Mouse (Mus musculus): Measurements from ENCODE around the gene Grb7. TPM values are rescaled to one million over a fixed set of nuclear protein-coding genes. Genes with fewer than 3 reads are reported as not detected.

The Grb7 gene
- total RNA-seq, 2 experiments from 2014 or later: 2.2 to 2.3 TPM

GRCm38 (mm10) chr11:98464516-98464915 lies 18.3 kb downstream of the Grb7 start:
- DNase-seq: no peak
- intact Hi-C loops (cut with DNase I): no loop called here

GRCm38 (mm10) chr11:98469761-98470714 lies 23.8 kb downstream of the Grb7 start:
- intact Hi-C loops (cut with DNase I): no loop called here
- no peak for DNase-seq

DNA sequence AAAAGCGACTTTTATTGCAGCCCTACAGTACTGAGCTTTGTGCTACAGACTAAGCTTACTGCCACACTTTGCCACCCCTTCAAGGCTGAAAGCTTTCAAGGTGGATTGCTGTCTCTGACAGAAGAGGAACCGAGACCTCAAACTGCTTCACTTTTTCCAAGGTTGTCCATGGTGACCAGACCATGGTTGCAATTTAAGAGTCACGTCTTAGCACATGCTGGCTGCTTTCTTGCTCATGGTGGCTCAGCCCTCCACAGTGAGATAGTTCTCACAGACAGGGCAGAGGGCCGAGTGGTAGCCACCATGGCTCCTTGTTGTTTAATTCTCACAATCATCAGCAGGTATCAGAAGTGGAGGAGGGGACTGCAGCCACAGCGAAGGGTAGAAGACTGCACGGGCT lies 24.6 kb downstream of the Grb7 start:
- intact Hi-C loops (cut with DNase I): no loop called here
- no peak for DNase-seq

DNA sequence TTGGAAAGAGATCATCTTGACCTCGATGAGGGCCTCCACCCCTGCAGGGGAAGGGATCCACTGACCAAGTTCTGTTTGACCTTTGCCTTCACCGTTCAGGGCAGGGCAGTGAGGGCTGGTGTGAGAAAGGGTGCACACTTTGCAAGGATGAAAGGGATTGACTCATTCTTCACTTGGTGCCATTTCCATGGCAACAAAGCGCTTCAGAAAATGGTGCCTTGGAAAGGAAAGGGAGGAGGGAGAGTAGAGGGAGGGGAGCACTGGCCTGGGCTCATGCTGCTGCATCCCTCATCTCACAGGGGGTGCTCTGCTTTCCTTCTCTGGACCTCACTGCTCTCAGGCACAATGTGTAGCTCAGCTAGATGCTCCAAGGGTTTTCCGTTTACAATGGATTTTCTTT lies 26.5 kb downstream of the Grb7 start:
- no peak for DNase-seq
- intact Hi-C loops (cut with DNase I): no loop called here

GRCm38 (mm10) chr11:98473916-98474479 lies 27.8 kb downstream of the Grb7 start:
- intact Hi-C loops (cut with DNase I): no loop called here
- DNase-seq: no peak

DNA sequence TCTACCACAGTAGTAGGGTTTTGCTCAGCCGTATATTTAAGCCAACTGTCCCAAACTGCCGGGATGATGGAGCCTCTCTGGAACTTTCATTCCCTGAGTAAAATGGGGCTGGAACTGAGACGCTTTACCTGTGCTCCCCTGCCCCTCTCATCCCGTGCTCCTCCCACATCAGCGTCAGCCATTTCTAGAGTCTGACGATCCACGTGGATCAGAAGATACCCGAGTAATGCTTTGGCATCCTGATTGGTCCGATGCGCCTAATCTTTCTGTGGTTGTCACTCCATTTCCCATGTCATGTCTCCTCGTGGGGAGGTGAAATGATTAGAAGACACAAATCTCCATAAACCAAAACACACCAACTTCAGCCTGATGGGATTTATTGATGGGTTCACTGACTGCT lies 28.8 kb downstream of the Grb7 start:
- intact Hi-C loops (cut with DNase I): no loop called here
- no peak for DNase-seq

GRCm38 (mm10) chr11:98475630-98476433 lies 29.6 kb downstream of the Grb7 start:
- intact Hi-C loops (cut with DNase I): no loop called here
- no peak for DNase-seq

GRCm38 (mm10) chr11:98476434-98476807 lies 30.2 kb downstream of the Grb7 start:
- intact Hi-C loops (cut with DNase I): no loop called here
- DNase-seq: no peak

- intact Hi-C loops (cut with DNase I): no loop called here
- no peak for DNase-seq
Observed at GRCm38 (mm10) chr11:98477011-98477701, 31.0 kb downstream of the Grb7 start.

- DNase-seq: no peak
- intact Hi-C loops (cut with DNase I): no loop called here
Observed at GRCm38 (mm10) chr11:98479026-98479939, 33.1 kb downstream of the Grb7 start.

GRCm38 (mm10) chr11:98479940-98480497 lies 33.8 kb downstream of the Grb7 start:
- DNase-seq: no peak
- intact Hi-C loops (cut with DNase I): no loop called here

- DNase-seq: no peak
- intact Hi-C loops (cut with DNase I): no loop called here
Observed at GRCm38 (mm10) chr11:98481231-98481630, 35.0 kb downstream of the Grb7 start.

DNA sequence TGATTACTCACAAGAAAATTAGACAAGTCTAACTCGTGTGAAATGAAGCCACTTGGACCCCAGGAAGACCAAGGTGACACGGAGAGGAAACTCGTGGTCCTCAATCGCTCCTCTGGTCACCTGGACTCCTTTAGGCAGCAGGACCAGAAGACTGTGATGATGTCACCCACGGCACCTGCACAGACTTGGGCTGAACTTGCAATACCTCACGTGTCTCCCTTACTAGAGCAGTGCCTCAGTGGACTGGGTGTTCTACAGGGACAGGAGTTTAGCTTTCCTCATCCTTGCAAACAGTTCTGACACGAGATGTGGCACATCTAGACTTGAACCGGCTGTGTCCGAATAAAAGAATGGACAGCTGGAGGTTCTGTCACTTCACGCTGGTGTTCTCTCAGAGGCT lies 35.9 kb downstream of the Grb7 start:
- DNase-seq: no peak
- intact Hi-C loops (cut with DNase I): no loop called here

DNA sequence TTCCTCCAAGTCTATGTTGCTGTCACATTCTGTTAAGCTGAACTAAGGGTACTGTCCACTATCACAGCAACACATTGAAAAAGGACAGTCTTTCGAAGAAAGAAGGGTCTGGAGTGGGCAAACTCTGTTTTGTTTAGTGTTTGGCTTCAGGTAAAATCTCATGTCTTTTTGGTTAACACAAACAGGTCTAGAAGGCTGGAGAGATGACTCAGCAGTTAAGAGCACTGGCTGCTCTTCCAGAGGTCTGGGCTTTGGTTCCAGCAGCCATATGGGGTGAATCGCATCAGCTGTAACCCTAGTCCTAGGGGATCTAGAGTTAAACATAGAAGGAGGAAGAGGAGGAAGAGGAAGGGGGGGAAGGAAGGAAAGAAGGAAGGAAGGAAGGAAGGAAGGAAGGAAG lies 39.6 kb downstream of the Grb7 start:
- intact Hi-C loops (cut with DNase I): no loop called here
- no peak for DNase-seq

GRCm38 (mm10) chr11:98487526-98488040 lies 41.4 kb downstream of the Grb7 start:
- intact Hi-C loops (cut with DNase I): no loop called here

DNA sequence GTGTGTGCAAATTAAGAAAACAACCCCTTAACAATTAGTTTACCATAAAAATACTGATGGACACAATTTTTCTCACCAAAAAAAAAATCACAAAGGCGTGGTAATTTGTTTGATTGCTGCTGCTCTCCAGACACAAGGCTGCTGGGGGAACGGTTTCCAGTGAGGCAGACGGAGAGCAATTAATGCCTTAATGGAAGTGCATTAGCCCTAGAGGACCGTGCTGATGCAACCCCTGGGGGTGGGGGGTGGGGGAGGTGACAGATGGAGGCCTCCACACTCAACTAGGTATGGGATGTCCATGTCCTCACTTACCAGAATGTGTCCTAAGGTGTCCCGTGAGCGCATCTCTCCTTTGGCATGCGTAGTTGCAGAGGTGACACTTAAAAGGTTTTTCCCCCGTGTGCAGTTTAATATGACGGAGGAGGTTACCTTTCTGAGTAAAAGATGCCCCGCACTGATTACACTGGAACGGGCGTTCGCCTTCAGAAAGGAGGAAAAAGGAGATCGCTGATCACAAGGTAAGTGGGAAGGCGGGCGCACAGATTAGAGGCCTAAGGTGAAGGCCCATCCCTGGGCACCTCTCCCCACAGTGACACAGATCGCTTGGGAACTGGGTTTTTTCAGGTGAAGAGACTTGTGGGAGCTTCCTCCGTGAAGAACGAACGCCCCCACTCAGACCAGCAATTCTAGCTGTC lies 42.5 kb downstream of the Grb7 start:
- DNase-seq: no peak
- intact Hi-C loops (cut with DNase I): no loop called here

More at GRCm38 (mm10) chr11:98487526-98488040, 41.4 kb downstream of the Grb7 start:
- no peak for DNase-seq

DNA sequence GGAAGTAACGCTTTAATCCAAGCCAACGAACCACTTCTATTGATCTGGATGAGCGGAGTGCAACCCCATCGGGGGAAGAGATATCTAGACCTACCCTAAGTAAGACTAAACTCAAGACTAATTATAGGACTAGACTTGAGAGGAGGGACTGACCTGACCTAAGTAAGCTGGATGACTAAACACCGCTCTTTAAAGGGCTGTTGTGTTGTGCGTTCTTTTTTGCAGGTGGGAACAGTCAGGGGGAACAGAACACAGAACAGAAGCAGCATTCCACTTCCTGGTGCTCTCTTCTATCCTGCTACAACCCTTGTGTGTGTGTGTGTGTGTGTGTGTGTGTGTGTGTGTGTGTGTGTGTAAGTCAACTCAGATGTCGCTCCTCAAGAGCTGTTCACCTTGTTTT lies 45.4 kb downstream of the Grb7 start:
- DNase-seq: no peak
- intact Hi-C loops (cut with DNase I): no loop called here

- intact Hi-C loops (cut with DNase I): no loop called here
- DNase-seq: no peak
Observed at GRCm38 (mm10) chr11:98492959-98493358, 46.8 kb downstream of the Grb7 start.

DNA sequence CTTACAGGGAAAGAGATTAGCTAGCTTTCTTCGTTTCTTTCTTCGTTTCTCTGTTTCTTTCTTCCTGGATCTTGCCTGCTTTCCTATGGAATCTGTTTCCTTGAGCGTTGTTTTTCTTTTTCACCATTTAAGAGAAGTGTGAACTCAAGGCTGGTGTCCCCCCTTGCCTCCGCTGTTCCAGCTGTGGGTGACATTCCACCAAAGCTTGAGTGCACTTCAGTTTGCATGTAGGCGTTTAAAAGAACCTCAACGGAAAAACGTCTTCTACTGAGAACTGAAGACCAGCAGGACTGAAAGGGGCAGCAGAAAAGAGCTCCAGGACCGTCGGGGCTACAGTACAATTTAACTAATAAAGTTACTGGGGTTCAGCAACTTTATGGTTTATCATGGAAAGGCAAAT lies 47.2 kb downstream of the Grb7 start:
- no peak for DNase-seq
- intact Hi-C loops (cut with DNase I): no loop called here

All from left cerebral cortex, postnatal 4 days (tissue).